Mouse (Mus musculus) right cerebral cortex, adult 18-20 months (tissue): ENCODE results near the gene Taf1b.
"Not testable (repeated sequence)": the region's sequence is repeated elsewhere in the genome, so short reads cannot be mapped to it uniquely, and the experiment has no call there.

ENCODE experiments used
- DNase-seq: peaks from one replicate; pipeline ENCODE4 v3.0.0; 2022; ENCODE audit warnings: mixed read lengths

Gene Taf1b

DNA sequence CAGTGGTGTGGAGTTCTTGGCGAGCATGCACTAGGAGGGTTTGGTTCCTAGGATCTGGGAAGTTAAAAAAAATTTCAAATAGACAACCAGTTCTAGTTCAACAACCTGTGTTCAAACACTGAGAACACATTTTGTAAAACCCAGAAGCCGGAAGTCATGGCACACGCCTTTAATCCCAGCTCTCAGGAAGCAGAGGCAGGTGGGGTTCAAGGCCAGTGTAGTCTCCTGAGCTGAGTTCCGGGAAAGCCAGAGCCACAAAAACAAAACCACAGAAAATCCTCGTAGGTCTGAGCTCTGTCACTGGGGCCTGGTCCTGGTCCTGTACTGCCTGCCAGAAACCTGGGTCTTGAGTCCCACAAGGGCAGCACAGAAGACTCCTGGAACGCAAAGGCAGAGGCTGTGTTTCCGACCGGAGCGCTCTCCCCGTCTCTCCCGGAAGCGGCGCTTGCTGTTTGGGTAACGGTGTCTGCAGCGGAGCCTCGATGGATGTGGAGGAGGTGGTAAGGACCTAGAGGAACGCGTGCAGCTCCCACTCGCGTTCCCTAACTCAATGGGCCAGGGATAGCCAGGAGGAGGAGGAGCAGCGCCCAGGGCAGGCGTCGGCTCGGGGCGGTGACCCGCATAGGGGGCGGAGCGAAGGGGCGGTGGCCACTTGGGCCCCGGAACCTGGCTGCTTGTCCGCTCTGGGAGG lies at the start of gene Taf1b:
Gene Taf1b, plus strand, starts transcription at position 210 of the 691 bp plus-strand sequence.
- peak; percentile 79 for DNase-seq

DNA sequence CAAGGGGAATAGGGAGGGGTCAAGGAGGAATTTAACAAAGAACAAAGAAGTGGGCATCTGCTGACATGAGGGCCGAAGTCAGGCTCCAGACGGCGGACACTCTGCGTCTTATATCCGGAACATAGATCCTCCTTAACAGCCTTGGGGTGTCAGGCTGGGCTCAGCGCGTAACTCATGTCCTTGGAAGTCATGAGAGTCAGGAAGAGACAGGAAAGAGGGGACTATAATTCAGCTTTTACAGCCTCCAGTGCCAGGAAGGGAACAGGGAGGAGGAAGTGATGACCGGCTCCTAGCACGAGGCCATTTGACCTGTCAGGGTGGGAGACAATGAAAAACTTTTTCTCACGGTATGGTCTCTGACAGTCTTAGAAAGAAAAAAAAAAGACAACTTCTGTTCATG lies 37.8 kb upstream of the Taf1b start:
- DNase-seq, result no peak

DNA sequence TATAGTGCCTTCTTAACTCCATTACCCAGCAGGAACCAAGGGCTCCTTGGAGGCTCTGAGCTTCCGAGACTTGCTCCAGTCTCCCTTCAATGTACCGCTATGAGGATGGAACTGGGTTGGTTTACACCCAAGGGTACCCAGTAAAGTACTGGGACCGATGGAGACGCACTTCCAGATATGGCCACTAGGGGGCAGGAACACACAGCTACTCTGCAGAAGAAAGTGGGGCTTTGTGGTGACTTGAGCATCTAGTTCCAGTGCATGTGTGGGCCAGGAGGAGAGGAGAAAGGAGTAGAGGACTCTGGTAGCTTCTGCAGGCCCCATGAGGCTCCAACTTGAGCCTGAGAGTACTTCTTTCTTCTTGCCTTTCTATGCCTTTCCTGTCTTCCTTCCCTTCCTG lies 36.0 kb upstream of the Taf1b start:
- DNase-seq, result peak; percentile 6

DNA sequence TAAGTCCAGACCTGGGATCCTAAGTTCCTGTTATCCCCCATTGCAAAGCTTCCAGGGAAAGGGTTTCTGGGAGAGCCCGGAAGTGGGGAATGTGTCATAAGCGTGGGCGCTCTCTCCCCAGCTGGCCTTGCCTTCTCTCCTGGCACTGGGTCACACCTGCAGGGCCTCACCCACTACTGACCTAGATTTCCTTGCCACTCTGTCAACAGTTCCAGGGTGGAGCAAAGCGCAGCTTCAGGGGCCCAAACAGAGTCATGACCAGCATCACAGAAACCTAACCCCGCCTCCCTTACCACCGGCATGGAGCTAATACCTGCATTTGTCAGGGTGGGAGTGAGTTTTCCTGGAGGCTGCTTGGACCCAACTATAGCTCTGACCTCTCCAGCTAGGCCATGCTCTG lies 34.7 kb upstream of the Taf1b start:
- peak; percentile 18 for DNase-seq

DNA sequence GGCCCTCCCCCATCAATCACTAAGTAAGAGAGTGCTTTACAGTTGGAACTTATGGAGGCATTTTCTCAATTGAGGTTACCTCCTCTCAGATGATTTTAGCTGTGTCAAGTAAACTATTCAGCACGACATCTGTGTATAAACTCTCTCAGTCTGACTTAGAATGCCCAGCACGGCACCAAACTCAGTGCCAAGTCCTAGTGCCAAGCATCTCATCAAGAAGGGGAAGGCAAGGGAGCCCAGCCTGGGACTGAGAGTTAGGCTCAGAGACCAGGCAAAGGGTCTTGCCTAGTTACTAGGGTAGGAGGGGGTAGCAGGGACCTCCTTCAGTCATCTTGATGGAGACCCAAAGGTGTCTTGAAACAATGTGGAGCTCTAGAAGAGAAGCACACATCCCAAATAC lies 29.2 kb upstream of the Taf1b start:
- no peak for DNase-seq

DNA sequence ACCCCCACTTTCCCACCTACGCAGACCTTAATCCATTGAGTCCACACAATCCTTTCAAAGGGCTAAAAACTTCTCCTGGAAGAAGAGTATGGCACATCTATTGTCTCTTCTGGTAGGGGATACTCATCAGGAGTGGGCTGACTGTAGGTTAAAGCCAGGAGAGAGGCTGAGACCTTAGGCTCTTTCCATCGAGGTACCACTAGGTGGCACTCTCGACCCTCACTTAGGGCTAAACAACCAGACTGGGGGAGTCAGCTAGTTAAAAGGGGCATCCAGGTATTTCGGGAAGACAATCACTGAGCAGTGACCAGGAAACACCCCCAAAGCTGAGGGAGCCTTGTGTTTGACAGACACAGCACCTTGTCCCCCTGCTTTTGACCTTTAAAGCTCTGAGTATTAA lies 27.2 kb upstream of the Taf1b start:
- DNase-seq, result peak; percentile 32

DNA sequence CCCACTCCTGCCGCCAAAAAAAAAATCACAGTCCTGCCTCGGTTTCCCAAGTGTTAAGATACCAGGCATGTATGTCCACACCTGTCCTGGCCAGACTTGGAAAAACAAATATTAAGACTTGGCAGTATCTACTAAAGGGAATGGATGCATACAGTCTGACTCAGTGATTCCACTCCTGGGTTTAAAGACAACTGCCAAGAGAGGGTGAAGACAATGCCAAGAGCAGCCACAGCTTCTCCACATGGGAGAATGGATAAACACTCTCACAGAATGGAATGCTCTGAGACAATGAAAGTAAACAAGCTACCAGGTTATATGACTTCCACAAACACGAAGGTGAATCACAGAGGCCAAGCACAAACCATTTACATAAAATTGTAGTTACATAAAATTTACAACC lies 24.9 kb upstream of the Taf1b start:
- DNase-seq, result no peak

DNA sequence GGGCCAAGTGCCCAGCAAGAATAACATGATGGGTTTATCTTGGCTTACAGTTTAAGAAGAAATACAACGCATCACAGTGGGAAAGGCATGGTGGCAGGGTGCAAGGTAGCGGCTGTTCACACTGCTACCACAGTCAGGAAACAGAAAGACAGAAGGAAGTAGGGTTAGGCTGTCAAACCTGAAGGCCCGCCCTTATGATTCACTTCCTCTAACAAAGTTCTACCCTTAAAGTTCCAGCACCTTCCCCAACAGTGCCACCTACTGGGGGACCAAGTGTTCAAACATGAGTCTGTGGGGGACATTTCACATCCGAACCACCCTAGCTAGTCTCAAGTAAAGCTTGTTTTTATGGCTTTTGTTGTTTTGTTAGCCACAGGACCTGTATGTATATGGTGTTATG lies 13.2 kb upstream of the Taf1b start:
- no peak for DNase-seq

DNA sequence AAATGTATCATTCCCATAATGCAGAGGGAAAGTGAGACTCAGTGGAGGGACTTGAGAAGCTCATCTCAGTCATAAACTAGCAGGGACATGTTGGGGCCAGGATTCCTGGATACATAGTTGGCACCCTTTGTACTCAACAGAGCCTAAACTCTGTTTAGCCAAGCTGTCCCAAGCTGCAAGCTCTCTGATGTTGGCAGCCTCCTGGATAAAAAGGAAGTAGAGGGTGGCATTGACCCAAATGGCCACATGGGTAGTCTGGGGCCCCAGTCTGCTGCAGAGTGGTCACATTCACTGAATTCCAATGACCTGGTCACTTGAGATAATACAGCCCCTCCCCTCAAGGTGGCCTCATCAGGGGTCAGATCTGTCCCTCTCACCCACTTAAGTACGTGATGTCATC lies 11.3 kb upstream of the Taf1b start:
- no peak for DNase-seq

DNA sequence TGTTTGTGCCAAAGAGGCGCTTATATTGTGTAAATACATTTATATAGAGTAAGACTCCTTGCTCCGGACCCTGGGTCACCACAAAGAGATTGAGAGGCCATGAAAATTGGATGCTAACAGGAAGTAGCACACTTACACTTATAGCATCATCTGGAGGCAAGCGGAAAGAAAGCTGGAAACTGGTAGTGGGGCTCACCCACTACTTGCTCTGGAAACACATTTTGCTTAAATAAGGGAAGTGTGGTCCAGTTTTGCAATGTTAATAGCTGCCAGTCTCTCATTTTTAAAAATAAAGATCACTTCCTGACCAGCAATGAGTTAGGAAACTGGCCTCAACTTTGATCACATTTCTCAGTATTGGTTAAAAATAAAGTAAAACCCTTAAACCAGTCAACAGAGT lies 5.7 kb upstream of the Taf1b start:
- not testable (repeated sequence) for DNase-seq

DNA sequence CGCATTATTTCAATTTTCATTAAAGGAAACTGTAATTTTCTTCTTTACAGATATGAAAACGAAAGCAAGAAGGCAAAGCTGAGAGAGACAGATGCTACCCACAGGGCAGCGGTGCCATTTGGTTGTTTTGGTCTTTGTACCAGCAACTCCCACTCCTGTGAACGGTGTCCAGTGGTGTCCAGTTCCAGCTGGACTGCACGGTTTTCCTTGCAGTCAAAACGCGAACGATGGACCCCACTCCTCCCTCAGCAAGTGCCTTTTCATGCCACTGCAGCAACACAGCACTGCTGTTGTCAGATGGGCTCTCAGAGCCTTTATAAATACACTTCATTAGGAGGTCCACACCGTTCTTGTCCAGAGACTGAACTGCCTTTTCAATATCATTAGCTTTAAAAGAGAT lies 5.1 kb upstream of the Taf1b start:
- no peak for DNase-seq

DNA sequence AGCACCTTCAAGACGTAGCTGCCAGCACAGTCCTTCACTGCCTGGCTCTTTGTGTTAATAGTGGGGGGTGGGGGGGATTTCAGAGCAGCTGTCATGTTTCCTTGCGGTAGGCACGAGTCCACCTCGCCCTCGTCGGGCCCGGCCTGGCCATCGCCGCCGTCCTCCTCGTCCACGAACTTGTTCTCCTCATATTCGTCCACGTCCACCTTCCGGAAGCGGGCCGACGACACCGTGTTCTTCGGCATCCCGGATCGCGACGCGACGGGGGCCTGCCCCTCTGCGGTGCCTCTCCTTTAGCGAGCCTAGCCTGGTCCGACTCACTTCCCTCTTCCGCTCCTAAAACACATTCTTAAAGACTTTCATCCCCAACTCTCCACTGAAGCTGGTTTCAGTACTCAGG lies 4.7 kb upstream of the Taf1b start:
- no peak for DNase-seq

DNA sequence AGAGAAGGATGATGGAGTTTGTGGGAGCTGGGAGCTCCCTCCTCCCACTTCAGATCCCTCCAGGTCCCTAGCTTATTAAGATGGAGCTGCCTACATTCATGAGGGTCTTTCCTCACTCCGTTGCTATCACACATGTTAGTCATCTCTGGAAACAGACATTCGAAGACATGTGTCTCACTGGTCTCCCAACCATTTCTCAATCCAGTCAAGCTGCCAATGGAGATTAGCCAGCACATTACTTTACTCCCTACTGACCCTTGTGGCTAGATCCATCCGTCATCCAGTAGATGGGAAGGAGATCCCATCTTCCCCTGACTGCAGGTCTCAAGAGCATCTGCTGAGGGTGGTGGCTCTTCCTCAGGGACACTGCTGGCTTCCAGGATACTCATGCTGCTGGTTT lies 3.4 kb upstream of the Taf1b start:
- not testable (repeated sequence) for DNase-seq

DNA sequence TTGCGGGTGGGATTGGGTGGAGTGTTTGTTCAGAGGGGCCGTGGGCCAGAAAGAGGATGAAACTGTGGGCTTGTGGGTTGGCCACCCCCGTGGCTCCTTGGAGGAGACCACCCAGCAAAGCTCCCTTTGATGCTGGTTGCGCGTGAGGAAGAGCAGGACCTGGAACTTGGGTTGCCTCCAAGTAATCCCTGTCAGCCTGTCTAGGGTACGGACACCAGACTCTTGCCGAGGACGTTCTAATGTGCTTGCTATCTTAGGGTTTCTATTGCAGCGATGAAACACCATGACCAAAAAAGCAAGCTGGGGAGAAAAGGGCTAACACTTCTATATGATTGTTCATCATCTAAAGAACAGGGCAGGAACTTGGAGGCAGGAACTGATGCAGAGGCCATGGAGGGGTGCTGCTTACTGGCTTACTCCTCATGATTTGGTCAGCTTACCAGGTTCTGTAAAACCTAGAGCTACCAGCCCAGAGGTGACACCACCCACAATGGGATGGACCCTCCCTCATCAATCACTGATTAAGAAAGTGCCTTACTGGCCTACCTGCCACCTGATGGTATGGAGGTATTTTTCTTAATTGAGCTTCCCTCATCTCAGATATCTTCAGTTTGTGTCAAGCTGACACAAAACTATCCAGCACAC lies 804 bp downstream of the Taf1b start:
- not testable (repeated sequence) for DNase-seq

DNA sequence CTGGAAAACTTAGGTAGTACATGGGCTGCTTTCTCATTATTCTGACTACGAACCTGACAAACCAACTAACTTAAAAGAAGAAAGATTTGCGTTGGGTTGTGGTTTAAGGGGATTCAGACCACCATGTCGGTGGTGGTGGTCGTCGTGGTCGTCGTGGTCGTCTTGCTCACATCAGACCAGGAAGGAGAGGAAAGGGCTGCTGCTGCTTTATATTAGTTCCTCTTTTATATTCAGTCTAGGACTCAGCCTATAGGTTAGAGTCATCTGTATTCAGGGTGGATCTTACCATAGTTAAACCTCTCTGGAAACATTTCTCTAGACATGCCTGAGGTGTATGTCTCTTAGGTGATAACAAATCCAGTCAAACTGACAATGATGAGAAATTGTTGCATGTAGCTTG lies 19.0 kb downstream of the Taf1b start:
- no peak for DNase-seq

DNA sequence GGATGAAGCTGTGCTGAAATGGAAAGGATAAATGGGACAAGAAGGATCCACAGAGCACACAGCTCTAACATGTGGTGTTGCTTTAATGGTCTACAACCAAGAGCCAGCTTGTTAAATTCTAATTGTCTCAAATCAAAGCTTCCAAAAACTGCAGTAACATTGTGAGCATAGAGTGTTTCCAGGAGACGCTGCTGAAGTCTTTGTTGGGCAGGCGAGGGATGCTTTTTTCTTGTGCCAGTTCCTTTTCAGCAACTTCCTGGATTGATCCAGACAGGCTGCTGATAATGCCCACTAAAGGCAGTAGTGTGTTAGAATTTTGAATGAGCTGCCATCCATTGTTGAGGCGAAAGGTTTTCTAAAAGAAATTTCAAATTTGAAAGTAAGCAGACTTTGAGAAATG lies 22.9 kb downstream of the Taf1b start:
- DNase-seq, result no peak

DNA sequence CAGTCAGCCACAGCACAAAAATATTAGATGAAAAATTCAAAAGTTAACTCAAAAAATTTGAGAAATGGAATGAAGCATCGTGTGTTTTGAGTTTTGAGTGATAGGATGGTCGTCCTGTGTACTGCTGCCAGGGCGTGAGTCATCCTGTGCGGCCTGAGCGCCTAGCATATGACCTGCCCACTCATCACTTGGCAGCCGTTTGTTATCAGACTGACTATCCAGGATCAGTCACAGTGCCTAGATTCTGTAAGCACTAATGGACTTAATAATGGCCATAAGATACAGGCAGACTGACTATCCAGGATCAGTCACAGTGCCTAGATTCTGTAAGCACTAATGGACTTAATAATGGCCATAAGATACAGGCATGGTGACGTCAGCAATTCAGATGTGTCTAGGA lies 26.9 kb downstream of the Taf1b start:
- DNase-seq, result not testable (repeated sequence)

DNA sequence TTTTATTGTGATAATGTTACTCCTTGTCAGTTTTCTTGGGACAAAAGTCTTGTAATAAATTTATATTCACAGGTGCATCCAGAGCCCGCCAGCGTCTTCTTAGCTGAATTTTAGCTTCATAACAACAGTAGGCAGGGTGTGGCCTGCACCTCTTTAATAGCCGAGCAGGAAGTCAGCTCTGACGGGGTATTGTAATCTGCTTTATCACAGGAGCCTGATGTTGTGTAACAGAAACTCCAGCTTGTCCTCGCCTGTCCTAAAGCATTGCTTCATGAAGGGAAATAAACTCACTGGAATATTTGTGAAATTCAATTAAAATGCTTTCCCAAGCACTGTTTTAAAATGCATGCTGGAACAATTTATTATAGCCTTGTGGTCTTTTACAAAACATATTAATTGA lies 38.2 kb downstream of the Taf1b start:
- DNase-seq, result no peak

DNA sequence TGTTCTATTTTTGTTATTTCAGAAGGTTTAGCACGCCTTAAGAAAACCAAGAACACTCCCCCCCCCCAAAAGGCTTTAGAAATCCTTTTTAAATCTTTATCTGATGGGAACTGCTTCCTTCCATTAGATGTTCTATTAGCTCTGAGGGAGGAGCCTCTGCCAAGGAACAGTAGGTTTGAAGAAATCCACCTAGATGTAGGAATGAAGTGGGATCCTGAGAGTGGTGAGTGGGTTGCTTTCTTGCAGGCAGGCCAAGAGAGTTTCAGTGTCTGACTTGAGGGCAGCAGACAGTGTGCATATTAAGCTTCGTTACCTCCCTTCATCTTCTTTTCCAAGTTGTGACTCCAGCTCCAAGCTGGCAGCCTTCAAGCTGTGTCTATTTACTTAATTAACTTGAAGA lies 39.0 kb downstream of the Taf1b start:
- DNase-seq, result no peak

DNA sequence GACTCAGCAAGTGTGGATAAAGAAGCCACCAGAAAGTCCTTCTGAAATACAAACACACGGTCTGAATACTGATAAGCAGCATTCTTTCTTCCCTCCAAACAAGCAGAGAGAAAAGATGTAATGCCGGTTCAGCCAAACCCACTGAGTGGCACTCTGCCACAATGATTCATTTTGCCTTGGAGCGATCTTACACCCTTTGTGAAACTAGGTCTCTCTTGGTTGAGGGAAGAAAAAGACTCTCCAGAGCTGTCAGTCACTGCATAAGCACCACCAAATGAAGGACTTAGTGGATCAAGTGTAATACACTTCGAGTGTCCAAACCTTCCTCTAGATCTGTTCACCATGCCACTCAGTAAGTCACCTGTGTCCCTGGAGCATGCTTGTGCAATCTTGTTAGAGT lies 39.8 kb downstream of the Taf1b start:
- peak; percentile 66 for DNase-seq

DNA sequence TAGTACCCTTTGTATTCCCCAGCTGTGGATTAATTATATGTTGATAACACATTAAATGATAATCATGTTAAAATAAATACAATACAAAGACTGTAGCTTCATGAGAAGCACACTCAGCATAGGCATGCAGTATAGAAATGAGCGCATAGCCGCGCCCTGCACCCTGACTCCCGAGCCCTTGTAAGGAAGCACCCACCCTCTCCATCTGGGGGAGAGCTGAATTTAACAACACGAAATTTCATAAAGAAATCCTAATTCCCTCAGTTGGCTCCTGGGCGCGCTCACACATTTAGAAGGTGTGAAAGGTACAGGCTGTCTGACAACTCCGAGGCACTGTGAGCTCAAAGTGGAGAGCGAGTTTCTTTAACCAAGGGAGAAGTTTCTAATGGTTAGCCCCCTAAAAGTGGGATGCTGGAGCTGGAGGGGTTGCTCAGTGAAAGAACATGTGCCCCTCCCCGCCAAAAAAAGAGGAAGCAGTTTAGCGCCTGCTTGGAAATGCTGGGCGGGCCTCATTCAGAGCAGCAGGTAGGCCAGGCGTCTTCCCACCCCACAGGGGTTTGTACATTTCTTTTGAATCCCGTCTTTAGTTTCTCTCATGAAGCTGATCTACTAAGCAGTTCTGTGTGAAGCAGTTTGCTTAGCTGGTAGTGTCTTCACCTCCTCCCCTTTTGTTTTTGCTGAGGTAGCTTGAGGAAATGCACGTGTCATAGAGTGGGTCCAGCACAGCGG lies 43.4 kb downstream of the Taf1b start:
- DNase-seq, result peak; percentile 39

DNA sequence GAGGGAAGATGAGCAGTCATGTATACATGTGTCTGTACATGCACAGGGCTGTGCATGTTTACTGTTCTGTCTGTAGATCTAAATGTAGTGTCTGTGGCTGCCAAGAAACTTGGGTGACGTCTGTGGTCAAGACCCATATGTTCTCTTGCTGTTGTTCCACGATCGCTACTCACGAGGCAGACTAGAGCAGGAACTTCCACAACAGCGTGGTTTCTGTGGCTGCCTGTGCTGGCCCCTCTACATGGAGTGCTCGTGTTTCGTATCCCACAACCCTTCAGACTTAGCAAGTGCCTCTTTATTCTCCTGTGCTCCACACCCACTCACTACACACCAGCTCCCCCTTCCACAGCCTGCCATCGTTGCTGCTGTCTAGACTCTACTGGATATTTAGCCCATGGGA lies 49.5 kb downstream of the Taf1b start:
- DNase-seq, result no peak

DNA sequence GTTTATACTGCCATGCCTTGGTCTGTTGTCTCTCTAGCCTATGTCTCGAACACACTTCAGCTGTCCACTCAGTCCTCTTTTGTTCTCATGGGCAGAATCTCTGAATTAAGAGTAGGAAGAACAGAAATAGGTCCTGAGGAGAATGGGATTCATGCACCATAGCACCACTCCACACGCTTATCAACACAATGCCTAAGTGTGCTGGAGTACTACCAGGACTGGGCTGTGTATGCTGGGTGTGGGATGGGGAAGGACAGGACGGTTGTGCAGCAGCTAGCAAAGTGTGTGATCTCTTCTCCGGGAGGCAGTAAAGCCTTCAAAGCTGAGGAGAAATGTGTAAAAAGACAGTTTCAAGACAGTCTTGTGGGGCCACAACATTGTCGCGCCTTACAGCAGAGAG lies 50.7 kb downstream of the Taf1b start:
- no peak for DNase-seq

DNA sequence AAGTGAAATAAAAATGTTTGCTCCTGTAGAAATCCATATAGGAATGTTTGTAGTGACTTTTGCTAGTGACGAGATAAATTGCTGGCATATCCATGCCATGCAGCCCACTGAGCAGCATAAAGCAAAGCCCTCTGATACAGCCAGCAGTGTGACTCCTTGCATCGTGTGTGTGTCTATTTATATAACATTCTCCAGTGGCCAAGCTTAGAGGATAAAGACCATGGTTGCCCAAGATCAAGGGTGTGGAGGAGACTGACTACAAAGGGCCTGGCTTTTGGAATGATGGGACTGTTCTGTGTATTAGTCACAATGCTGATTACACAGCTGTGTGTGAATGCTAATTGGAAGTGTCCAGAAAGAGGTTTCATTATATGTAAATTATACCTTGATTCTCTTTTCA lies 54.4 kb downstream of the Taf1b start:
- no peak for DNase-seq
